Mouse (Mus musculus) neural tube, embryonic 11.5 days (tissue): ENCODE results near the gene Lgmn. TPM values are rescaled to one million over a fixed set of nuclear protein-coding genes. Genes with fewer than 3 reads are reported as not detected.

Experiments
- ATAC-seq: fragments of 200-750 bp; cut with Nextera tagmentation; 2 replicates; pipeline ENCODE4 v1.8.0; 2017; ENCODE audit warnings: moderate number of reproducible peaks, mild to moderate bottlenecking, moderate TSS enrichment, moderate library complexity; ENCODE audit not compliant: insufficient read depth, low FRiP score, low TSS enrichment
- DNase-seq: peaks from one replicate; pipeline ENCODE4 v3.0.0-alpha.2; 2015; ENCODE audit warnings: low spot score
- H3K27ac ChIP-seq: fragments of 300-500 bp; sonication (generic); 2 replicates; pipeline ENCODE4 v1.5.1; 2014; ENCODE audit warnings: low read depth, mild to moderate bottlenecking, low read length
- H3K27me3 ChIP-seq: fragments of 300-500 bp; sonication (generic); 2 replicates; pipeline ENCODE4 v1.6.1; 2014; ENCODE audit warnings: mild to moderate bottlenecking, low read length, mixed read lengths; ENCODE audit not compliant: control insufficient read depth, insufficient read depth
- H3K36me3 ChIP-seq: fragments of 300-500 bp; sonication (generic); 2 replicates; pipeline ENCODE4 v1.6.1; 2014; ENCODE audit warnings: mild to moderate bottlenecking, low read length, moderate library complexity, mixed read lengths; ENCODE audit not compliant: control insufficient read depth, insufficient read depth
- H3K4me1 ChIP-seq: fragments of 300-500 bp; sonication (generic); 2 replicates; pipeline ENCODE4 v1.6.1; 2014; ENCODE audit warnings: low read length, mixed read lengths; ENCODE audit not compliant: control insufficient read depth, insufficient read depth
- H3K4me2 ChIP-seq: fragments of 300-500 bp; sonication (generic); 2 replicates; pipeline ENCODE4 v1.6.1; 2014; ENCODE audit warnings: low read depth, mild to moderate bottlenecking, moderate library complexity
- H3K4me3 ChIP-seq: fragments of 300-500 bp; sonication (generic); 2 replicates; pipeline ENCODE4 v1.5.1; 2014; ENCODE audit warnings: low read depth, low read length
- H3K9ac ChIP-seq: fragments of 300-500 bp; sonication (generic); 2 replicates; pipeline ENCODE4 v1.6.1; 2014; ENCODE audit warnings: mild to moderate bottlenecking, low read length
- H3K9me3 ChIP-seq: fragments of 300-500 bp; sonication (generic); 2 replicates; pipeline ENCODE4 v1.6.1; 2016; ENCODE audit warnings: low read length; ENCODE audit not compliant: control insufficient read depth
- WGBS: fragments of 180-500 bp; shearing (Covaris S2); extraction: QIAGEN DNeasy Blood & Tissue Kit; methylation state at CpG from one replicate; pipeline ENCODE4 v1.1.7; 2014; 5-methylcytosine and 5-hydroxymethylcytosine counted together
- polyA plus RNA-seq: library from polyadenylated mRNA; unstranded; fragments of >200 nt; fragmentation: Nextera tagmentation; extraction: Ambion mirVana; gene quantifications from 2 replicates; pipeline ENCODE4 v1.2.1, GENCODE M21; 2014

Gene Lgmn
- polyA plus RNA-seq, 1 experiment from 2014 or later, result 56.8 TPM

GRCm38 (mm10) chr12:102368556-102368955 lies 71.1 kb downstream of the Lgmn start:
- Histone ChIP-seq H3K9ac (no peak overlapping the region), H3K27ac (no peak overlapping the region), H3K4me2 (no peak overlapping the region), H3K9me3 (no peaks in the 10 kb centered on the region), H3K27me3 (no peaks in the 10 kb centered on the region), H3K4me1 (no peaks in the 10 kb centered on the region), H3K4me3 (no peak overlapping the region), H3K36me3 (no peaks in the 10 kb centered on the region)
- DNase-seq, result no peak
- 82% methylated on average over 14 of the region's 14 CpGs for WGBS
- ATAC-seq, result no peak

GRCm38 (mm10) chr12:102368066-102368465 lies 71.5 kb downstream of the Lgmn start:
- Histone ChIP-seq H3K27ac (no peak overlapping the region), H3K27me3 (no peaks in the 10 kb centered on the region), H3K9ac (no peak overlapping the region), H3K4me1 (no peaks in the 10 kb centered on the region), H3K4me3 (no peak overlapping the region), H3K9me3 (no peaks in the 10 kb centered on the region), H3K36me3 (no peaks in the 10 kb centered on the region), H3K4me2 (no peak overlapping the region)
- DNase-seq, result no peak
- no peak for ATAC-seq
- whole genome bisulfite sequencing, result 80% methylated on average over 7 of the region's 7 CpGs

GRCm38 (mm10) chr12:102367075-102367474 lies 72.5 kb downstream of the Lgmn start:
- Histone ChIP-seq H3K4me3 (no peak overlapping the region), H3K27me3 (no peaks in the 10 kb centered on the region), H3K9me3 (no peaks in the 10 kb centered on the region), H3K36me3 (no peaks in the 10 kb centered on the region), H3K4me2 (no peak overlapping the region), H3K4me1 (no peaks in the 10 kb centered on the region), H3K27ac (no peak overlapping the region), H3K9ac (no peak overlapping the region)
- no peak for ATAC-seq
- WGBS, result 68% methylated on average over 3 of the region's 3 CpGs
- DNase-seq, result no peak

GRCm38 (mm10) chr12:102366126-102366816 lies 73.3 kb downstream of the Lgmn start:
- DNase-seq (no peak), ATAC-seq (no peak)
- no peak overlapping the region for H3K9ac ChIP-seq
- H3K27me3 ChIP-seq, result no peaks in the 10 kb centered on the region
- no peak overlapping the region for H3K4me3 ChIP-seq
- H3K4me2 ChIP-seq, result no peak overlapping the region
- no peaks in the 10 kb centered on the region for H3K4me1 ChIP-seq
- H3K9me3 ChIP-seq, result no peaks in the 10 kb centered on the region
- no peaks in the 10 kb centered on the region for H3K36me3 ChIP-seq
- WGBS, result 88% methylated on average over 9 of the region's 9 CpGs
- H3K27ac ChIP-seq, result no peak overlapping the region

- Histone ChIP-seq H3K4me3 (no peak overlapping the region), H3K4me2 (no peak overlapping the region), H3K27me3 (no peaks in the 10 kb centered on the region), H3K9me3 (no peaks in the 10 kb centered on the region), H3K27ac (no peak overlapping the region), H3K36me3 (no peaks in the 10 kb centered on the region), H3K4me1 (no peaks in the 10 kb centered on the region), H3K9ac (no peak overlapping the region)
- ATAC-seq (no peak), DNase-seq (no peak)
- WGBS, result 96% methylated on average over 7 of the region's 7 CpGs
These were observed 74.6 kb downstream of the Lgmn start for GRCm38 (mm10) chr12:102365016-102365415.

- DNase-seq, result no peak
These were observed 78.1 kb downstream of the Lgmn start for GRCm38 (mm10) chr12:102361189-102362161.

GRCm38 (mm10) chr12:102359390-102359789 lies 80.2 kb downstream of the Lgmn start:
- H3K4me3 ChIP-seq, result no peak overlapping the region
- H3K36me3 ChIP-seq, result no peaks in the 10 kb centered on the region
- DNase-seq (no peak), ATAC-seq (no peak)
- no peaks in the 10 kb centered on the region for H3K4me1 ChIP-seq
- no peaks in the 10 kb centered on the region for H3K27me3 ChIP-seq
- no peak overlapping the region for H3K4me2 ChIP-seq
- no peak overlapping the region for H3K27ac ChIP-seq
- no peaks in the 10 kb centered on the region for H3K9me3 ChIP-seq
- H3K9ac ChIP-seq, result no peak overlapping the region
- 82% methylated on average over 4 of the region's 4 CpGs for WGBS

More at GRCm38 (mm10) chr12:102361189-102362161, 78.1 kb downstream of the Lgmn start:
- 85% methylated on average over 10 of the region's 10 CpGs for WGBS
- no peak overlapping the region for H3K4me3 ChIP-seq
- no peak for ATAC-seq
- no peak overlapping the region for H3K4me2 ChIP-seq
- H3K9me3 ChIP-seq, result no peaks in the 10 kb centered on the region
- no peak overlapping the region for H3K27ac ChIP-seq
- H3K9ac ChIP-seq, result no peak overlapping the region
- H3K27me3 ChIP-seq, result no peaks in the 10 kb centered on the region
- H3K36me3 ChIP-seq, result no peaks in the 10 kb centered on the region
- no peaks in the 10 kb centered on the region for H3K4me1 ChIP-seq

- Histone ChIP-seq H3K4me2 (no peak overlapping the region), H3K36me3 (no peaks in the 10 kb centered on the region), H3K9ac (no peak overlapping the region), H3K9me3 (no peaks in the 10 kb centered on the region), H3K27me3 (no peaks in the 10 kb centered on the region), H3K4me3 (no peak overlapping the region), H3K27ac (no peak overlapping the region), H3K4me1 (no peaks in the 10 kb centered on the region)
- no peak for ATAC-seq
- WGBS, result 83% methylated on average over 1 of the region's 1 CpGs
- DNase-seq, result no peak
These were observed 82.8 kb downstream of the Lgmn start for GRCm38 (mm10) chr12:102356781-102357180.
